Mouse (Mus musculus): ENCODE measurements around the gene Kcng1. TPM values are rescaled to one million over a fixed set of nuclear protein-coding genes. Genes with fewer than 3 reads are reported as not detected.
A peak's percentile ranks its signal among the peaks of the same experiment; 100 is the strongest.

The Kcng1 gene
- polyA plus RNA-seq, 1 experiment from 2014 or later: 1.7 TPM

GRCm38 (mm10) chr2:168252639-168253292, 28.8 kb downstream of the Kcng1 start:
- H3K9me3 ChIP-seq (ENCODE audit: control insufficient read depth, low read length): no peaks in the 10 kb centered on the region
- no peak overlapping the region for H3K27ac ChIP-seq (ENCODE audit: low read depth, low read length)
- WGBS: 12% methylated on average over 16 of the region's 16 CpGs
- peak overlapping the region; percentile 22; the same call in 1 of the 2 replicates for H3K4me2 ChIP-seq
- no peaks in the 10 kb centered on the region for H3K4me1 ChIP-seq (ENCODE audit: control insufficient read depth, insufficient read depth, low read length)
- H3K4me3 ChIP-seq (ENCODE audit: low read depth, low read length): no peak overlapping the region
- 0 out of 2 replicates have a peak overlapping the region, but pooled peaks have one; percentile 5 for H3K9ac ChIP-seq (ENCODE audit: low read length)
- no peaks in the 10 kb centered on the region for H3K27me3 ChIP-seq (ENCODE audit: control insufficient read depth, insufficient read depth, low read length)
- peak; percentile 92 for DNase-seq (ENCODE audit: low spot score, missing footprints)
- H3K36me3 ChIP-seq (ENCODE audit: control insufficient read depth, insufficient read depth, low read length): no peaks in the 10 kb centered on the region
- peak; percentile 61; the same call in 1 of the 2 replicates for ATAC-seq (ENCODE audit: low FRiP score)

GRCm38 (mm10) chr2:168250270-168250669, 31.3 kb downstream of the Kcng1 start:
- WGBS: 19% methylated on average over 8 of the region's 8 CpGs
- peak; percentile 99 for DNase-seq (ENCODE audit: low spot score, missing footprints)
- H3K4me3 ChIP-seq (ENCODE audit: low read depth, low read length): no peak overlapping the region
- H3K9me3 ChIP-seq (ENCODE audit: control insufficient read depth, low read length): no peaks in the 10 kb centered on the region
- H3K27ac ChIP-seq (ENCODE audit: low read depth, low read length): no peak overlapping the region
- no peaks in the 10 kb centered on the region for H3K4me1 ChIP-seq (ENCODE audit: control insufficient read depth, insufficient read depth, low read length)
- H3K4me2 ChIP-seq: no peak overlapping the region
- no peaks in the 10 kb centered on the region for H3K27me3 ChIP-seq (ENCODE audit: control insufficient read depth, insufficient read depth, low read length)
- ATAC-seq (ENCODE audit: low FRiP score): peak; percentile 54; the same call in 1 of the 2 replicates
- H3K9ac ChIP-seq (ENCODE audit: low read length): no peak overlapping the region
- no peaks in the 10 kb centered on the region for H3K36me3 ChIP-seq (ENCODE audit: control insufficient read depth, insufficient read depth, low read length)

- peak; percentile 86 for DNase-seq (ENCODE audit: low spot score, missing footprints)
- H3K4me1 ChIP-seq (ENCODE audit: control insufficient read depth, insufficient read depth, low read length): no peaks in the 10 kb centered on the region
- H3K4me3 ChIP-seq (ENCODE audit: low read depth, low read length): no peak overlapping the region
- 25% methylated on average over 2 of the region's 2 CpGs for WGBS
- ATAC-seq (ENCODE audit: low FRiP score): no peak
- no peaks in the 10 kb centered on the region for H3K9me3 ChIP-seq (ENCODE audit: control insufficient read depth, low read length)
- H3K9ac ChIP-seq (ENCODE audit: low read length): no peak overlapping the region
- no peak overlapping the region for H3K4me2 ChIP-seq
- no peaks in the 10 kb centered on the region for H3K36me3 ChIP-seq (ENCODE audit: control insufficient read depth, insufficient read depth, low read length)
- H3K27ac ChIP-seq (ENCODE audit: low read depth, low read length): no peak overlapping the region
- no peaks in the 10 kb centered on the region for H3K27me3 ChIP-seq (ENCODE audit: control insufficient read depth, insufficient read depth, low read length)
Observed at GRCm38 (mm10) chr2:168248856-168249245, 32.7 kb downstream of the Kcng1 start.

GRCm38 (mm10) chr2:168248167-168248855, 33.2 kb downstream of the Kcng1 start:
- Histone ChIP-seq H3K4me3 (ENCODE audit: low read depth, low read length) (no peak overlapping the region), H3K9ac (ENCODE audit: low read length) (no peak overlapping the region), H3K36me3 (ENCODE audit: control insufficient read depth, insufficient read depth, low read length) (no peaks in the 10 kb centered on the region), H3K9me3 (ENCODE audit: control insufficient read depth, low read length) (no peaks in the 10 kb centered on the region), H3K4me2 (no peak overlapping the region), H3K27me3 (ENCODE audit: control insufficient read depth, insufficient read depth, low read length) (no peaks in the 10 kb centered on the region), H3K4me1 (ENCODE audit: control insufficient read depth, insufficient read depth, low read length) (no peaks in the 10 kb centered on the region), H3K27ac (ENCODE audit: low read depth, low read length) (no peak overlapping the region)
- no peak for ATAC-seq (ENCODE audit: low FRiP score)
- DNase-seq (ENCODE audit: low spot score, missing footprints): peak; percentile 67
- WGBS: 75% methylated on average over 8 of the region's 8 CpGs

- Histone ChIP-seq H3K4me3 (ENCODE audit: low read depth, low read length) (no peak overlapping the region), H3K9ac (ENCODE audit: low read length) (no peak overlapping the region), H3K4me2 (no peak overlapping the region), H3K27ac (ENCODE audit: low read depth, low read length) (no peak overlapping the region), H3K27me3 (ENCODE audit: control insufficient read depth, insufficient read depth, low read length) (no peaks in the 10 kb centered on the region), H3K36me3 (ENCODE audit: control insufficient read depth, insufficient read depth, low read length) (no peaks in the 10 kb centered on the region), H3K4me1 (ENCODE audit: control insufficient read depth, insufficient read depth, low read length) (no peaks in the 10 kb centered on the region), H3K9me3 (ENCODE audit: control insufficient read depth, low read length) (no peaks in the 10 kb centered on the region)
- DNase-seq (ENCODE audit: low spot score, missing footprints) (peak; percentile 1), ATAC-seq (ENCODE audit: low FRiP score) (no peak)
- 47% methylated on average over 8 of the region's 8 CpGs for WGBS
Observed at GRCm38 (mm10) chr2:168245571-168245970, 36.0 kb downstream of the Kcng1 start.

- Histone ChIP-seq H3K9me3 (ENCODE audit: control insufficient read depth, low read length) (no peaks in the 10 kb centered on the region), H3K4me3 (ENCODE audit: low read depth, low read length) (no peak overlapping the region), H3K9ac (ENCODE audit: low read length) (no peak overlapping the region), H3K27me3 (ENCODE audit: control insufficient read depth, insufficient read depth, low read length) (no peaks in the 10 kb centered on the region), H3K27ac (ENCODE audit: low read depth, low read length) (no peak overlapping the region), H3K4me1 (ENCODE audit: control insufficient read depth, insufficient read depth, low read length) (no peaks in the 10 kb centered on the region), H3K36me3 (ENCODE audit: control insufficient read depth, insufficient read depth, low read length) (no peaks in the 10 kb centered on the region), H3K4me2 (no peak overlapping the region)
- no peak for DNase-seq (ENCODE audit: low spot score, missing footprints)
- ATAC-seq (ENCODE audit: low FRiP score): no peak
- 77% methylated on average over 4 of the region's 4 CpGs for WGBS
Observed at GRCm38 (mm10) chr2:168243278-168243677, 38.3 kb downstream of the Kcng1 start.

GRCm38 (mm10) chr2:168242841-168243240, 38.7 kb downstream of the Kcng1 start:
- Histone ChIP-seq H3K9me3 (ENCODE audit: control insufficient read depth, low read length) (no peaks in the 10 kb centered on the region), H3K4me2 (no peak overlapping the region), H3K36me3 (ENCODE audit: control insufficient read depth, insufficient read depth, low read length) (no peaks in the 10 kb centered on the region), H3K4me1 (ENCODE audit: control insufficient read depth, insufficient read depth, low read length) (no peaks in the 10 kb centered on the region), H3K9ac (ENCODE audit: low read length) (no peak overlapping the region), H3K27ac (ENCODE audit: low read depth, low read length) (no peak overlapping the region), H3K27me3 (ENCODE audit: control insufficient read depth, insufficient read depth, low read length) (no peaks in the 10 kb centered on the region), H3K4me3 (ENCODE audit: low read depth, low read length) (no peak overlapping the region)
- DNase-seq (ENCODE audit: low spot score, missing footprints) (no peak), ATAC-seq (ENCODE audit: low FRiP score) (no peak)

GRCm38 (mm10) chr2:168238335-168238734, 43.2 kb downstream of the Kcng1 start:
- no peak for DNase-seq (ENCODE audit: low spot score, missing footprints)
- Histone ChIP-seq H3K27ac (ENCODE audit: low read depth, low read length) (no peak overlapping the region), H3K27me3 (ENCODE audit: control insufficient read depth, insufficient read depth, low read length) (no peaks in the 10 kb centered on the region), H3K9me3 (ENCODE audit: control insufficient read depth, low read length) (no peaks in the 10 kb centered on the region), H3K36me3 (ENCODE audit: control insufficient read depth, insufficient read depth, low read length) (no peaks in the 10 kb centered on the region), H3K4me2 (no peak overlapping the region), H3K4me3 (ENCODE audit: low read depth, low read length) (no peak overlapping the region), H3K4me1 (ENCODE audit: control insufficient read depth, insufficient read depth, low read length) (no peaks in the 10 kb centered on the region), H3K9ac (ENCODE audit: low read length) (no peak overlapping the region)
- ATAC-seq (ENCODE audit: low FRiP score): no peak
- WGBS: 92% methylated on average over 4 of the region's 4 CpGs

- Histone ChIP-seq H3K36me3 (ENCODE audit: control insufficient read depth, insufficient read depth, low read length) (no peaks in the 10 kb centered on the region), H3K9me3 (ENCODE audit: control insufficient read depth, low read length) (no peaks in the 10 kb centered on the region), H3K4me3 (ENCODE audit: low read depth, low read length) (no peak overlapping the region), H3K9ac (ENCODE audit: low read length) (no peak overlapping the region), H3K27me3 (ENCODE audit: control insufficient read depth, insufficient read depth, low read length) (no peaks in the 10 kb centered on the region), H3K27ac (ENCODE audit: low read depth, low read length) (no peak overlapping the region), H3K4me1 (ENCODE audit: control insufficient read depth, insufficient read depth, low read length) (peaks cover 19% of the 10 kb centered on the region), H3K4me2 (no peak overlapping the region)
- DNase-seq (ENCODE audit: low spot score, missing footprints) (no peak), ATAC-seq (ENCODE audit: low FRiP score) (no peak)
- 90% methylated on average over 5 of the region's 5 CpGs for WGBS
Observed at GRCm38 (mm10) chr2:168233286-168233685, 48.2 kb downstream of the Kcng1 start.
